Mouse (Mus musculus) heart, embryonic 16.5 days (tissue): Measurements from ENCODE around the gene Nr2c2ap. TPM values are rescaled to one million over a fixed set of nuclear protein-coding genes. Genes with fewer than 3 reads are reported as not detected.

Experiments used
- ATAC-seq: fragments of 200-750 bp; cut with Nextera tagmentation; replicated peaks from 2 replicates; pipeline ENCODE4 v1.8.0; 2017; ENCODE audit warnings: moderate number of reproducible peaks; ENCODE audit not compliant: insufficient read depth, low FRiP score; ENCODE audit errors: extremely low read depth
- H3K27ac ChIP-seq: fragments of 300-500 bp; sonication (generic); 2 replicates; pipeline ENCODE4 v1.5.1; 2014; ENCODE audit warnings: mild to moderate bottlenecking, low read length, control low read depth, moderate library complexity
- H3K27me3 ChIP-seq: fragments of 300-500 bp; sonication (generic); 2 replicates; pipeline ENCODE4 v1.6.1; 2014; ENCODE audit warnings: low read length, mixed read lengths; ENCODE audit not compliant: control insufficient read depth, insufficient read depth
- H3K36me3 ChIP-seq: fragments of 300-500 bp; sonication (generic); 2 replicates; pipeline ENCODE4 v1.6.1; 2014; ENCODE audit not compliant: control insufficient read depth, insufficient read depth
- H3K4me1 ChIP-seq: fragments of 300-500 bp; sonication (generic); 2 replicates; pipeline ENCODE4 v1.6.1; 2014; ENCODE audit warnings: low read length, mixed read lengths; ENCODE audit not compliant: control insufficient read depth, insufficient read depth
- H3K4me2 ChIP-seq: fragments of 300-500 bp; sonication (generic); 2 replicates; pipeline ENCODE4 v1.6.1; 2014; ENCODE audit warnings: low read depth, mild to moderate bottlenecking, control low read depth, low read length
- H3K4me3 ChIP-seq: fragments of 300-500 bp; sonication (generic); 2 replicates; pipeline ENCODE4 v1.5.1; 2014; ENCODE audit warnings: mild to moderate bottlenecking, control low read depth, low read length
- H3K9ac ChIP-seq: fragments of 300-500 bp; sonication (generic); 2 replicates; pipeline ENCODE4 v1.6.1; 2014; ENCODE audit warnings: low read length, control low read depth
- H3K9me3 ChIP-seq: fragments of 300-500 bp; sonication (generic); replicated peaks from 2 replicates; pipeline ENCODE4 v1.6.1; 2016; ENCODE audit warnings: low read length; ENCODE audit not compliant: control insufficient read depth
- WGBS: fragments of 180-500 bp; shearing (Covaris S2); extraction: QIAGEN DNeasy Blood & Tissue Kit; methylation state at CpG from one replicate; pipeline ENCODE4 v1.1.7; 2014; 5-methylcytosine and 5-hydroxymethylcytosine counted together
- polyA plus RNA-seq: library from polyadenylated mRNA; unstranded; fragments of >200 nt; fragmentation: Nextera tagmentation; extraction: Ambion mirVana; gene quantifications from 2 replicates; pipeline ENCODE4 v1.2.1, GENCODE M21; 2015

The Nr2c2ap gene
- polyA plus RNA-seq, 1 experiment from 2014 or later = 37.8 TPM

DNA sequence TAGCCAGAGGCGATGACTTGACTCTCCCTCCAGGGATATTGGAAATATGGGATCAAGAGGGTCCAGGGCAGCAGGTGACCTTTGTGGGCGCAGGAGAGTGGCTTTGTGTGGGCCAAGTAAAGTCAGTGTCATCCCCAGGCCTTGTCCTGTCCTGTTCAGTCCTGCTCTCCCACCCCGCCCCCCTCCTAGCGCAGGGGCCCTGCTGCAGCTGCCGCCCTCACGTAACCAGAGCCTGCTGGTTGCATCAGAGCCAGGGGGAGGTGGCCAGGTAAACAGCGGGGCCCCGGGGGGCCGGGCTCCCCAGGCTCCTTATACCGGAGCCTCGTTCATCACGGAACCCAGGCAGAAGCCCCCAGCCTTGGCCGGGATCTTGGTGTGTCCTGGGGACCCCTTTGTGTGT, 19.0 kb downstream of the Nr2c2ap start:
- no peak overlapping the region for H3K4me3 ChIP-seq
- no peaks in the 10 kb centered on the region; the same call in 1 of the 2 replicates for H3K9me3 ChIP-seq
- 14% methylated on average over 13 of the region's 13 CpGs for WGBS
- peaks cover 6% of the 10 kb centered on the region; the same call in 1 of the 2 replicates for H3K4me1 ChIP-seq
- H3K27ac ChIP-seq = no peak overlapping the region
- peaks cover 9% of the 10 kb centered on the region; the same call in 1 of the 2 replicates for H3K36me3 ChIP-seq
- H3K4me2 ChIP-seq = no peak overlapping the region
- H3K27me3 ChIP-seq = peaks cover 6% of the 10 kb centered on the region
- H3K9ac ChIP-seq = peak overlapping the region; percentile 49
- ATAC-seq = no peak

DNA sequence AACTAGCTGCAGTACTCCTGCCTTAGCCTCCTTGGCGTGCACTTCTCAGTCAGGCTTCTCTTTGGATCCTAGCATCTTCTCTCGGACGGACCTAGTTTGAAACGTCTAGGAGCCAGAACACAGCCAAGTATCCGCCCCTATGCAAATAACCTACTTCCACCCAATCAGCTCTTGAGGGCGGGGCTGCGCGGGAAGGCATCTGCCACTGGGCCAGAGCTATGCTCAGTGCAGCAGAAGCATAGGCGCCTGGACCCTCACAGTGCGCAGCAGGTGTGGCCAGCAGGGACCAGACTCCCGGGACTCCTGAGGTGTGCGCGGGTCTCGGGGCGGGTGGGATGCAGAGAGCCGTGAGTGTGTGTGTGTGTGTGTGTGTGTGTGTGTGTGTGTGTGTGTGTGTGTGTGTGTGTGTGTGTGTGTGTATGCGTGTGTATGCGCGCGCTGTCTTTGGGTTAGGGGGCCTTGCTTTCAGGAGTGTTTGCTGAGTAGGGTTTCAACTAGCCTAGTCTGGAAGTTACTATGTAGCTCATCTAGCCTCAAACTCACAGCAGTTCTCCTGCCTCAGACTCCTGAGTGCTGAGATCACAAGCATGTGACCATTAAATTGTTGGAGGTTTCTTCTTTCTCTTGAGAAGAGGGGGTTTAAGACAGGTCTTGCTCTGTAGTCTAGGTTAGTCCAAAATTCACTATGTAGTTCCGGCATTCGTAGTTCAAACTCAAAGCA, 21.6 kb downstream of the Nr2c2ap start:
- WGBS = 15% methylated on average over 22 of the region's 22 CpGs
- peak; percentile 89 for ATAC-seq
- Histone ChIP-seq H3K27ac (no peak overlapping the region), H3K27me3 (peaks cover 8% of the 10 kb centered on the region), H3K4me3 (peak overlapping the region; percentile 9; the same call in 1 of the 2 replicates), H3K4me2 (peak overlapping the region; percentile 48), H3K9me3 (no peaks in the 10 kb centered on the region; the same call in 1 of the 2 replicates), H3K36me3 (no peaks in the 10 kb centered on the region), H3K4me1 (peaks cover 6% of the 10 kb centered on the region; the same call in 1 of the 2 replicates), H3K9ac (no peak overlapping the region)

DNA sequence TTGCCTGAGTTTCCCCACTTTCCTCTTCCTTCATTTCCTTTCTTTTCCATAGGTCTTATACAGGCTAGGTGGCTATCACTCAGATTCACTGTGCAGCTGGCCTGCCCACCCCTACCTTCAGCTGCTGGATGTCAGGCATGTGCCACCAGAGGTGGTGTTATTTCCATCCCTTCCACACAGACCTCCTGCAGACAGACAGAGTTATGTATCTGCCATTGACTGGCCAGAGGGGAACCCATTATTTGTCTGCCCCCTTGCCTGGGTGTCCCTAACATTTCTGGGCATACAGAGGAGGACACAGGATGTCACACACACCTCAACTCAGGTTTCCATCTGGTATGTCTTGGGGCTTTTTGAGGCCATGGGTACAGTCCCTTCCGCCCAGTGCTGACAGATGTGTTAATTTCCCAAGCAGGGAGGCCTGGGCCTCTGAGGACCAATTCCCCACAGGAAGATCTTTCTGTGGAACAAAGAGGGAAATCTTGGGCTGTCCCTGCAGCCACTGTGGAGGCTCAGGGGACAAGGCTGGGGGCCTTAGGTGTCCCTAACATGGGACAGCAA, 26.2 kb downstream of the Nr2c2ap start:
- H3K4me3 ChIP-seq = no peak overlapping the region
- H3K27me3 ChIP-seq = peaks cover 4% of the 10 kb centered on the region; the same call in 1 of the 2 replicates
- H3K27ac ChIP-seq = no peak overlapping the region
- no peaks in the 10 kb centered on the region for H3K36me3 ChIP-seq
- H3K9ac ChIP-seq = no peak overlapping the region
- ATAC-seq = no peak
- no peaks in the 10 kb centered on the region for H3K9me3 ChIP-seq
- 88% methylated on average over 1 of the region's 1 CpGs for WGBS
- peaks cover 6% of the 10 kb centered on the region for H3K4me1 ChIP-seq
- H3K4me2 ChIP-seq = no peak overlapping the region

- no peak overlapping the region for H3K27ac ChIP-seq
- peak overlapping the region; percentile 72 for H3K4me2 ChIP-seq
- H3K4me1 ChIP-seq = peaks cover 2% of the 10 kb centered on the region; the same call in 1 of the 2 replicates
- H3K4me3 ChIP-seq = peak overlapping the region; percentile 50
- H3K9me3 ChIP-seq = no peaks in the 10 kb centered on the region
- ATAC-seq = peak; percentile 81
- no peaks in the 10 kb centered on the region for H3K36me3 ChIP-seq
- 11% methylated on average over 40 of the region's 40 CpGs for WGBS
- H3K27me3 ChIP-seq = peaks cover 4% of the 10 kb centered on the region; the same call in 1 of the 2 replicates
- peak overlapping the region; percentile 62 for H3K9ac ChIP-seq
Observed at GRCm38 (mm10) chr8:70158069-70158853, 27.1 kb downstream of the Nr2c2ap start.

DNA sequence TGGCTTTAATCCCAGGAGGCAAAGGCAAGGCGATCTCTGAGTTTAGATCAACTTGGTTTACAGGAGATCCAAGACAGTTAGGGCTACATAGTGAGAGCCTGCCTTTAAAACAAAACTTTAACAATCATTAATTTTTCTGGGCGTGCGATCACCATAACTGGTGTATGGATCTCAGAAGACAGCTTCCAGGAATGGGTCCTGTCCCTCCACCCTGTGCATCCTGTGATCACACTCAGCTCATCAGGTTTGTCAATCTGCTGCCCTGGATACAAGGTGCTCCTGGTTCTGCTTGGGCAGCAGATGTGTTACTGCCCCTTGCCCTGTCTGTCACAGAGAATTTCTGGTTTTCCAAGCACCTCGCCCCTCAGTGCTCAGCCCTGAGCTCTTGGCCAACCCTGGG, 28.1 kb downstream of the Nr2c2ap start:
- Histone ChIP-seq H3K4me2 (no peak overlapping the region), H3K36me3 (no peaks in the 10 kb centered on the region), H3K9me3 (no peaks in the 10 kb centered on the region), H3K4me3 (no peak overlapping the region), H3K27me3 (peaks cover 4% of the 10 kb centered on the region; the same call in 1 of the 2 replicates), H3K9ac (no peak overlapping the region), H3K4me1 (peaks cover 2% of the 10 kb centered on the region; the same call in 1 of the 2 replicates), H3K27ac (no peak overlapping the region)
- no peak for ATAC-seq
- WGBS = 87% methylated on average over 4 of the region's 4 CpGs

- no peaks in the 10 kb centered on the region for H3K36me3 ChIP-seq
- no peak overlapping the region for H3K4me3 ChIP-seq
- no peaks in the 10 kb centered on the region for H3K9me3 ChIP-seq
- whole genome bisulfite sequencing = 53% methylated on average over 13 of the region's 13 CpGs
- no peak for ATAC-seq
- peaks cover 5% of the 10 kb centered on the region; the same call in 1 of the 2 replicates for H3K27me3 ChIP-seq
- no peak overlapping the region for H3K4me2 ChIP-seq
- H3K4me1 ChIP-seq = peaks cover 2% of the 10 kb centered on the region; the same call in 1 of the 2 replicates
- no peak overlapping the region for H3K27ac ChIP-seq
- no peak overlapping the region for H3K9ac ChIP-seq
Observed at GRCm38 (mm10) chr8:70160015-70160414, 28.9 kb downstream of the Nr2c2ap start.

GRCm38 (mm10) chr8:70163316-70163715, 32.2 kb downstream of the Nr2c2ap start:
- H3K36me3 ChIP-seq = no peaks in the 10 kb centered on the region
- H3K27ac ChIP-seq = no peak overlapping the region
- 81% methylated on average over 3 of the region's 3 CpGs for WGBS
- no peak overlapping the region for H3K4me2 ChIP-seq
- no peak overlapping the region for H3K4me3 ChIP-seq
- no peak for ATAC-seq
- H3K4me1 ChIP-seq = peaks cover 2% of the 10 kb centered on the region; the same call in 1 of the 2 replicates
- H3K9ac ChIP-seq = no peak overlapping the region
- H3K27me3 ChIP-seq = peaks cover 14% of the 10 kb centered on the region
- H3K9me3 ChIP-seq = no peaks in the 10 kb centered on the region

DNA sequence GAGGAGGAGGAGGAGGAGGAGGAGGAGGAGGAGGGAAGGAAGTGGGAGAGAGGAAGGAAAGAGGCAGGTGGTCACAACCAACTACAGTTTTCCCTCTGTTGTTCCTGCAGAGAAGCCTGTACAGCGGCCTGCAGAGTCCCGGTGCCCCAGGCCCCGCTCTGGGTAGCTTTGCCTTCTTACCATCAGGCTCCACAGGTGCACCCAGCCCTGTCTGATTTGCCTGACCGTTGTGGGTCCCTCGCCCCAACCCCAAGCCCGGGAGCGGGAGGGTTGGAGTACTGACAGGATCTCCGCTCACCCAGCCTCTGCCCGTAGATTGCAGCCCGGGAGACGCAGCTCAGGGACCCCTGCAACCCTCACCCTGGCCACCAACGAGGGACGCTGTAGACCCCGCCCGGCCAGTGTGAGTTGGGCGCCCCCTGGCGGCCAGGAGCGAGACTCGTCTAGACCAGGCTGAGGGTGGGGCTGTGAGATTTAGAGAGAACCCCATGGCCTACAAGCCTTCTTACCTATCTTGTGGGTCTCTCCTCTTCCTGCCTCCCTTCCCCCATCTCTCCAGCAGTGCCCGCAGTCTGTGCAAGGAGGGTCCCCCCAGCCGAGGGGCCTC, 35.5 kb downstream of the Nr2c2ap start:
- Histone ChIP-seq H3K9ac (peak overlapping the region; percentile 49), H3K4me2 (peak overlapping the region; percentile 66), H3K9me3 (no peaks in the 10 kb centered on the region), H3K27ac (no peak overlapping the region), H3K36me3 (no peaks in the 10 kb centered on the region), H3K4me1 (peaks cover 5% of the 10 kb centered on the region; the same call in 1 of the 2 replicates), H3K27me3 (peaks cover 12% of the 10 kb centered on the region), H3K4me3 (peak overlapping the region; percentile 38)
- WGBS = 3% methylated on average over 21 of the region's 21 CpGs
- ATAC-seq = peak; percentile 73
